Mouse (Mus musculus): ENCODE data around the gene Gdap2.
A peak's percentile ranks its signal among the peaks of the same experiment; 100 is the strongest.

The Gdap2 gene

DNA sequence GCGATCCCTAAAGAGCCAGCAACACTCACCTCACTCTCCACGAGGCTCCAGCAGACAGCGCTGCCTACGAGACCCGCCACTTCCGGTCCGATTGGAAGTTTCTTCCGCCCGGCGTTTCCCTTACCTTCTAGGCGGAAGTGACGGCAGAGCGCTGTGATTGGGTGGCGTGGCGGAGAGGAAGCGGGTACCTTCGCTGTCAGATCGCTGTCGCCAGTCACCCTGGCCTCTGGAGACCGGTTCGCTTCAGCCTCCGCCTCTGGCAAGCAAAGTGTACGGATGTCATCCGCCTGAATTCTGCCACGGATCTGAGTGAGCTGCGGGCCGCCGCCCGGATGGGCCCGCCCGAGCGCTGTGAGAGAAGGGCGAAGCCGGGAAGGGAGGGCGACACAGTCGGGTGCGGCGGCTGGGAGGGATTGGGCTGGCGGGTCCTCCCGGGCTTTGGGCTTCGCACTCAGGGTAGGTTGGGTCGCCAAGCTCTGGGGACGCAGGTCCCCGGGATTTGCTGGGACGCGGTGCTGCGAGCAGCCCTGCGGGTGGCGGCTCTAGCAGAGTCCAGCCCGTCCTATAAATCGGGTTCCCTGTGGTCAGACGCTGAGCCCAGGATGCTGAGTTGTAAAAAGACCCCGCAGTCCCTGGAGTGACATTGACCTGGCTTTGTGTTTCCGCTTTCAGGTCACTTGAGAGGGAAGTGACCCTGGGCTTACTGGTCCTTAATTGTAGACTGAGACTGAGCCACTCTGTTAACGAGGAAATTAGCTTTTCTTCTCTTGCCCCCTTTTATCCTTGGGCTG is at the start of gene Gdap2, which contains the start of gene Wdr3:
TSS of gene Gdap2 (plus strand) at position 67 of the 791 bp plus-strand sequence.
TSS of gene Wdr3 (minus strand) at position 93 of the 791 bp plus-strand sequence.
- DNase-seq (ENCODE audit: low spot score), result peak; percentile 89

DNA sequence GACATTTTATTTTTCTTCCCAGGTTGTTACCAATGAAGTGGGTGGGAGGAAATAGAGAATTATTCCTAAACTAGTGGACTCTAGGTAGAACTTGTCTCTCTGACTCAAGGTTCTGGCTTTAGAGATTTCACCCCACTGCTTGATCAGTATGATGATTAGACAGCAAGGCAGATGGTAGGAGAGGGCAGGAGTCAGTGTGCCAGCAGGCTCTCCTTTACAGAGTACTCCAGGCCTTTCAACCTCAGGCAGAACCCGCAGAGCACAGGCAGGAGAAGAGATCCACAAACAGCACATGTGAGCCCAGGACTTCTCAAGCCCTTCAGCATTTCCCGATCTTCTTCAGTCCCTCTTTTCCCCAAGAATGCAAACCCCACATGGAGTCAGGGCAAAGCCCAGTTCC is 43.5 kb upstream of the Gdap2 start:
- no peak for DNase-seq (ENCODE audit: low spot score)

DNA sequence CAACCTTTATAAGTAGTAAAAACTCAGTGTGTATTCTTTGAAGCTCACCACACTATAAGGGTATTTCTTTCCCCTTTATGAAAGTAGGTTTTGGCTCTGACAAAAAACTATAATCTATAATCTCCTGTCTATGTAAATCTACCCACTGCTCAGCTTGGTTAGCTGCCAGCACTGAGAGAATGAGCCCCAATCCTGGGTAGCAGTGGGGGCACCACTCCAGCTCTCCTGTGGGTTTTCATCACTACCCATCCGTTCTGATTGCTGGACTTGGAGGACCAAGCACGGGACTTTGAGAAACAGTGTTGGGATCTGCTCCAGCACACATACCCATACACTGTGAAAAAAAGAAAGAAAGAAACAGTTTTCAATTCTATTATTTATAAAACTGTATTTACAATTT is 40.2 kb upstream of the Gdap2 start:
- DNase-seq (ENCODE audit: low spot score), result no peak

DNA sequence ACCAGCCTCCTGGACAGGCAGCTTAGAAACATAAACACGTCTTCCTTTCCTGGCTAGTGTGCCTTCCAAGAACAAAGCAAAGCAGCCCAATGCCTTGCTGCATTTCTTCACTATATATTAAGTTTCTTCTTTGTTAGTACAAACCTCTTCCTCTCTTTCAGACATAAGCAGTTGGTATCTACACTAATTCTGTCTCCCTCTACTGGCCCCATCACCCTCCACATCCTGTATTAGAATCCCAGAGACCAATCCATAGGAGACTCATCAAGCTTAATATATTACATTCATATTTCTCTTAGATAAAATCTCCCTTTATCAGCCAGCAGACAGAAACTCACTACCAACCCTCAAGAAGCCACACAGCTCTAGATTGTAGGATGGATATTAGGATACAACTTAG is 39.7 kb upstream of the Gdap2 start:
- no peak for DNase-seq (ENCODE audit: low spot score)

DNA sequence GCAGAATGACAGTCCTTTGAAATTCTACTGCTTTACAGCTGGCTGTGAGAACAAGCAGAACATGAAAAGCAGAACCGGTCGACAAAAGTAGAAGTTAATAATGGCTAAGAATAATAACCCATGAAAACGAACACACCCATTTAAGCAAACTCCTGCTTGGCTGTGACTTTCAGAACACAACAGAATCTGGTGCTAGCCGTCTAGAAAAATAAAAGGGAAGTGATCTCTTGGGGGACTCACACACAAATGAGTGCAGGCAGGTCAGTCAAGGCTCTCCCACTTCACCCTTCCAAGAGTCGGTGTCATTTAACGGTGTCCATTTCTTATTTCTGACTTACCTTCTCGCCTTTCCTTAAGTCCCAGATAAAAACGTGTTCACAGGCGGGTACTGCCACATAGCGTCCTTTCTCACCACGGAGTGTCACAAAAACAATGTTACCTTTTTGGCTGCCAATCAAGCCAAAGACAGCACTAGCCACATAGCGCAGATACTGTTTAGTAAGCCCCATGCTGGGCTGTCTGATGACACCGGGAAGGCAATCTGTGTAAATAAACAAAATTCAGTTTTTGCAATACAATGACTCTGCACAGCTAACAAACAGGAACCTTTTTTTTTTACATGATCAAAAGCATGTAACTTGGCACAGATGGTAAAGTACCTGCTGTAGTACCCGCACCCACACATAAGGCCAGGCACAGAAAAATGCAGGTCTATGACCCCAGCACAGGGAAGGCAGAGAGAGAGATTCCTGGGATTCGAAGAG is 1.3 kb upstream of the Gdap2 start:
- no peak for DNase-seq (ENCODE audit: low spot score)

DNA sequence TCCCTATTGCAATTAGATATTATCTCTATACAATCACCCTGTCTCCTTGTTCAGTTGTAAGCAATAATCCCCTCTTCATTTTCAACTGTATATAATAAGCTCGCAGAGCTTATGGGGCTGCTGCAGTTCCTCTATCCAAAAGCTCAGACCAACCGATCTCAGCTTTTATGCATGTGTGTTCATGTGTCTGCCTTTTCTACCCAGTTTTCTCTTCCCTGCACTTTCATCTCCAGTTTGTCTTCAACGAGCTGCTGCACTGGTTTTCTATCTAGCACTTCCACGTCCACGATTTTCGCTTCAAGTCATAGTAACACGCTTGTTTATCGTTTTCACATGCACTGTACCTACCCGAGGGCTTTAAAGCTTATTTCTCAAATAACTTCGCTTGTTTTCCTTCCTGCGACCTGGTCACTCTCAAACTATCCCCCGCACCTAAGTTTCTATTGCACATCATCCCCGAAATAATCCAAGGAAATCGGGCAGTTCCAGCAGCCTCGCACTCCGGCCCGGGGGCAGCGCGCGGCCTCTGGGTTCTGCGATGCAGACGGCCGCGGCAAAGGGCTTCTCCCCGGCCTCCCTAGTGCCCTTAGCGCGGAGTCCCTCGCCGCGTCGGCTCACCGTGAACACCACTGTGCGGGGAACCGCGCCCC is 391 bp upstream of the Gdap2 start:
- no peak for DNase-seq (ENCODE audit: low spot score)

DNA sequence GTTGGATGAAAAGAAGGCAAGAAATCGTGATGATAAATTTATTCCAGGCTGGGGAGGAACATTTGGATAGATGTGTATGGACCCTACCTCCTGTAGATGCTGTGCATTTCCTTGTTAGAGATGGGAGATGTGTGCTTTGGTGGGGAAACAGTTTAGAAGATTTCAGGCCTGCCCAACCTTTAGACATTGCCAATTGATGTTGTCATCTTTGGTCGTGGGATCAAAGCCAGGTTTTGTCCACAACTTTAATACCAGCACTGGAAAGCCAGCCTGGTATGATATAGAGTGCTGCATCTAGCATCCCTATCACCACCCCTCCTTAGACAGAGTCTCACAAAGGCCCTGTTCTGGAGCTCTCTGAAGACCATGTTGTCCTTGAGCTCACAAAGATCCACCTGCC is 1.4 kb downstream of the Gdap2 start:
- DNase-seq (ENCODE audit: low spot score), result no peak

DNA sequence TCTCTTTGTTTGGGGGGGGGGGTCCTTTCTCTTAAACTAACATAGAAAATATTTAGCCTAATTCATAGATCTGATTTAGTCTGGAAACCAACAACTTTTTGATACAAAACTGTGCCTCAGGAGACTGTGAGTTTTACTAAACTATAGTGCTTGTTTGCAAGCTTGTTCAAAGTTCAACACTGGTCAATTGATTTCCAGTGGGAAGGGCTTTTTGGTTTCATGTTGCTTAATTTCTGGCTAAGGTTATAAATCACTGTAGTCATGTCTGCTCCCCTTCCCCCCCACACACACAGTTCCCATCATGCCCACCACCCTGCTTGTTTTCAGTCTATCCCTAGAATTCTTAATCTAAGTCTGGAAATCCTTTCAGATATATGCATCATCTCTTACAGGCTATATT is 2.8 kb downstream of the Gdap2 start:
- no peak for DNase-seq (ENCODE audit: low spot score)

DNA sequence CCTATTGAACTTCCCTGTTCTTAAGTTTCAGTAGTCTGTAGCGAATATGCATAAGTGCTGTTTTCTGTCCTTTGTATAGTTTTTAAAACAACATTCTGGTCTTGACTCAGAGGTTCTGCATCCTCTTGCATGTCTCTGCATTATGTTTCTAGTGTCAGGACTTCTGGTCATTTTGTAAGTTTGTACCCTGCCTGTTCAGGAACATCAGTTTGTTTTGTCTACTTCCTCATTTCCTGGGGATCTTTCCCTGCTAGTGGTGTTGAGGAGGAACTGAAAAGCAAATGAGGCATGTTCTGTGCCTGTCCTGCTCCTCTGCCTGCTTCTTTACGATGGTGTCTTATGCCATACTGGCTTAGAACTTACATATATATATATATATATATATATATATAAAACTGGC is 13.8 kb downstream of the Gdap2 start:
- DNase-seq (ENCODE audit: low spot score), result no peak

DNA sequence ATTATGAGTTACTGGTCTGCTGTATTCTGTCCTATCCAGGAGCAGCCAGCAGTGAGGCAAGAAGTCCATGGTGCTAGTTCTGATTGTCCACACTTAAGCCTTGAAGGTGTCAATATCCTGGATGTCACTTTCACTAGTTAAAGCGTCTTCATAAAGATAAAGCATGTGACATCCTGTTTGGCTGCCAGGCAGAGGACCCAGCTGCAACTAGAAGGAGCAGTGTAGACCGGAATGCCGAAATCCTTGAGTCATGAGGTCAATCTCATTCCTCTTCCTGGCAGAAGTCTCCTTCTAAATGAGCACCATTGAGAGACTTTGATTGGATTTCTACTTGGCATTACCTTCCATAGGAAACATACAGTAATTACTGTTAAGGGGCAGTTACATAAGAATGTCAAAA is 18.3 kb downstream of the Gdap2 start:
- DNase-seq (ENCODE audit: low spot score), result no peak

DNA sequence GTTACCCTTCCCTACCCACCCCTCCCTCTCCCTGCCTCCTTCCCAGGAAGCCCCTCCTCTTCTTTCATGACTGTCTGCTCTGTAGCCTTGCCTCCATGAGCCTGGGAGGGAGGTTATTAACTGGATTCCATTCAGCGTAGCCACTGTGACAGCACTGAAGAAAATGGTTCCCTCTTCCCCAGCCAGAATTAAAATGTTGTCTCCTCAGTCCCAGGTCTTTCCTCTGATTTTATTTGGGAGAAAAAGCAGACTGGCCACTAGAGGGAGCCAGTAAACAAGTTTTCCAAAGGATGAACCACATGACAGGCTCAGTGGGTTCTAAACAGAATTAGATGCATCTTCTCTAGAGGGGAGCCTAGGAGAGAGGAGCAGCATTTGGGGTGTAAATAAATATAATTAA is 27.3 kb downstream of the Gdap2 start:
- no peak for DNase-seq (ENCODE audit: low spot score)

DNA sequence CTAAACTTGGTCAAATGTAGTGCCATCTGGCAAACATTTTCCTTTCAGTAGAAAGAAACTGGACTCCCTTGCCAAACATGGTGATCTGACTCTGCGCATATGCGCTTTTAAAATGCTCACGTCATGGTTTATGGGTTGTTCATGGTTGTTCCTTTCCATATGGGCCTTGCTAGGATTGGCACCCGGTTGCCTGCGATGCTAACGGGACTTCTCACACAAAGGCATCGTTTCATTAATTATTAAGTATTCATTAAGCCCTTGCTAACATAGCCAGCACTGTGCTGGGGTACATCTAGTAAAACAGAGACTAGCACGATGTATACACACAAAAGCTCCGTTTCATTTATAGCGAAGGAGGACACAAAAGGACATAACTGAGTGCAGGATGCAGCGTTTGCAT is 27.7 kb downstream of the Gdap2 start:
- no peak for DNase-seq (ENCODE audit: low spot score)

DNA sequence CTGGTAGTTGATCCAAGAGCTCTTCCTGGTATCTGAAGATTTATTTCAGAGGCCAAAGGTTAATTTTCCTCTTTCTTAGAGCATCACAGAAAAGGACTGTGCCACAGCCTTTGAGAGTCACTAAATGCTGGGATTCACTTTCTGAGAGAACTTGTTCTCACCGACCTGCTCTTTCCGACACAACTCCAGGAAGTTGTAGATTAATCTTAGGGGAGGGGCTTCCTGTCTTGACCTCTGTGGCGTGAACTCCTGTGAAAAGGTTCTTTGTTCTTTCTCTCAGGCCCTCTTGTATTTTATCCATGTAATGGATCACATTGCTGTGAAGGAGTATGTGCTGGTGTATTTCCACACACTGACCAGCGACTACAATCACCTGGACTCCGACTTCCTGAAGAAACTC is 32.0 kb downstream of the Gdap2 start:
- no peak for DNase-seq (ENCODE audit: low spot score)

DNA sequence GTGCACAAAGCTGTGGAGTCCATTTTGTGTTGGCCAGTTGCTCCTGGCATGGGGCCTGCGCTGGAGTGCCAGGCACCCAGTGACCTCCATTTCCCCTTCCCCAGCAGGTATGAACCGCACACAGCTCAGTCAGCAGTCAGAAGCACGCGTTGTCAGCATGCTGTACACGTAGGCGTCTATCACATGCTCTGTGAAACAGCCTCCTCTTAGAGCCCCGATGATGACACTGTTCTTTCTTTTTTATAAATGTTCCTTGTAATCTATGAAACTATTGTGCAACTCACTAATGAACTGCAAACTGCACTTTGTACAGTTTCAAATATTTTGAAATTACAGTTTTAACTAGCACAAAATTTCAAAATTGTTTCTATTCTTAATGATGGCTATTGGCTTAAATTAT is 39.4 kb downstream of the Gdap2 start:
- no peak for DNase-seq (ENCODE audit: low spot score)

DNA sequence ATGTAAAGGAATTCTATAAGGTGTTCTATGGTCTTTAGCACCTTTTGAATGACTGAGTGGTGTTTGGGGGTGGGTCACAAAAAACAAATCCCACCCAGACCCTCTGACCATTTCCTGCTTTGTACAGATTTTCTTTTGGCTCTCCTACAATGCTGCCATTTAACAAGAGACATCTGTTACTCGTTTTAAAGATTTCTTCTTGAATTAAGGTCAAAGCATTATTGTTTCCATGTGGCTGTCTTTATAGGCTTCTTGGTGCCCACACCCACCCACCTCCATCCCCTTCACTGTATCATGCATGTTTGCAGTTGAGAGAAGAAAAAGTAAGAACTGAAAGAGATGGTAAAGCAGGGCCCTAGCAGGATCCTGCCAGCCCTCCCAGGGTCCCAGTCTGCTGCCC is 44.8 kb downstream of the Gdap2 start:
- no peak for DNase-seq (ENCODE audit: low spot score)

DNA sequence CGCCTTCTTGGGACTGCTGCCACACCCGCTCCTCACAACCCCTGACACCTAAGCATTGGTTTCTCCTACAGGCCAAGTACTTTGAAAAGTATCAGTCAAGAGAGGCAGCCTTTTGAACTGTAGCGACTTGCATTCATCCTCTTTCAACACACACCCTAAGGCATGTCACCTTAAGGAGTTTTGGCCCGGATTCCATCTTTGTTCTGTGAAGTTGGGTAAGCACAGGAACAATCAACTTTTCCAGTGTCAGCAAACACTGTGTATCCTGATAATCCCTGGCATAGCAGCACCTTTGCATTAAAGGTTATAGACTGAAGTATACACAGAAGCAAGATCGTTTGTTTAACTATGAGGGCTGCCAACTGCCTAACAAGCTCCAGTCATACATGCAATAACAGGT is 53.3 kb downstream of the Gdap2 start:
- no peak for DNase-seq (ENCODE audit: low spot score)

DNA sequence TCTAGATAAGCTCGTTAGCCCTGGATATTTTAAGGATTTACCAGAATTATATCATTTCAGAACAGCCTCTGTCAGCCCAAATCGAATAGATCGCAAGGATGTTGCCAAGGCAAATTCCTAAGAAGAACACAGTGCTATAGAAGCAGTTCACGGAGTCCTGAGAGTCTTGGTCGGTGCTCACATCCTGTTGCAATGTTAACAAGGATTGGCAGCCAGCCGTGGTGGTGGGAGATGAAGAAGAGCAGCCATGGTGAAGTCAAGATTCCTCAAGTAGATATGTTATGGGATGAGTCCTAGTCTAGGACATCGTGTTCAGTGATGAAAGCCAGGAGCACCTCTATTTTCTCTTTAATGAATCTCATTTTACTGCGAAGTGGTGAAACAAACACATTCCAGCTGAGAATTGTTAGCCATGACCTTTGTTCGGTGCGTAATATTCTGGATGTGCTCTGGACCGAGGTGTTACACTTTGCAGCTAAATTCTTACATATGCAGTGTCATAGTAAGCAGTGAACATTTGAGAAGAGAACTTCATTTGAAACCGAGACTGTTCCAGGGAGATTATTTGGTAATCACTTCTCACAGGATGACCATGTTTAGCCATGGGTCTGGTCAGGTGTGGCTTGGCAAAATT is 63.3 kb downstream of the Gdap2 start:
- DNase-seq (ENCODE audit: low spot score), result no peak

DNA sequence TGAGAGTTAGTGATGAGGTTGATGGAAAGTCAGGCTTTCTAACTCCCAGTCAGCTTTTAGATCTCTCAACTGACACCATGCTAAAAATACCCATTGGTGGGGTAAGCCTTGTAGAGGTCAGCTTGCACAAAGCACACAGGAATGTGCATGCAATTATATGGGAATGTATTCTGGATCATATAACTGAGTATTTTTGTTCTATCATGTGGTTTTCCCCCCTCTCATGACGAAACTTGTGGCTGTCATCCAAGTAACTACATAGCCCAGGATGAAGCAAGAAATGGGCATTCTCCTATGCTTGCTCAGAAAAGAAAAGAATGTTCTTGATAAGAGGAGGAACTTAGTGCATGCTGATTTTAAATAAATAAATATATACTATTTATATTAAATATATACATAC is 65.3 kb downstream of the Gdap2 start:
- DNase-seq (ENCODE audit: low spot score), result no peak

DNA sequence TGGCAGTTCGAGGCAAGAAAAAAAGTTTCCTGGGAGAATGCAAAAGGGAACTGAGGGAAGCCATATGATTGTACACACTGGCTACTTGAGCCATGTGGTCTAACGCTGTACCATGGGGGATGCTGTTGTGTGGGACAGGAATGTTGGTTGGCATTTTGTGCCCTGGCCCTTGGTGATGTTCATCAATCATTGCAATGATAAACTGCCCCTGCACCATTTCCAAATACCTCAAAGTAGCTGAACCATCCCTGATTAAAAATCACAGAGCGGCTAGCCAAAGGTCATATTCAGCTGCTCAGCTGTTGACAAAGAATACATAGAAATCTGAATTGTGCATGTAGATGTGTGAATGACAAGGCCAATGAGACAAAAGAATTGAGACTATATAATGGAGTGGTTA is 66.8 kb downstream of the Gdap2 start:
- no peak for DNase-seq (ENCODE audit: low spot score)

DNA sequence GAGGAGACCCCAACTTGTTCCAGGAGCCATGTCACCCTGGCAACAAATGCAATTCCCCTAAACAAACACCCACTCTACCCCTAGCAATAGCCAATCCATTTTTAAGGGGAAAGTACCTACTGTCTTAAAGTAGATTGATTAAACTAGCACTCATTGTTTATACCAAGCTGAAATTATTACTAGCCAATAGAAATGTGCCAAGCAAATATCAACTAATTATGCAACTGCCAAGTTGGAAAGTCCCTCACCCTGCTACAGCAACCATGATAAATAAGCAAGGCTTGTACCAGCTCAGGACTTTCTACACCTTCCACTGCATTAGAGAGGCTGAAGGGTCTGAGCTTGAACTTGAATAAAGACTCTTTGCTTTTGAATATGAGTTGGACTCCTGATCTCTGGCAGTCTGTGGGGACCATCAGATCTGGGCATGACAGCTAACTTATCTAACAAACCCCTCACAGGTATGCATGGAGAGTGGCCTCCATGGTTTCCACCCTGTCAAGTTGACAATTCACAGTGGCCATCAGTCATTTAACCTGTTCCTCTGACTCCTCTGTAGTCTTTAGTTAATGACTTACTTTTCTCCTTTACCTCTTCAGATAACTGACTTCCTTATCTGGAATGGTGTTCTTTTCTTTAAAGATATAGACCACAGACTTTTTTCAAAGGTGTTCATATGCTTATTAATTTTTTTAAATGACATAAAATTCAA is 74.7 kb downstream of the Gdap2 start:
- DNase-seq (ENCODE audit: low spot score), result no peak

DNA sequence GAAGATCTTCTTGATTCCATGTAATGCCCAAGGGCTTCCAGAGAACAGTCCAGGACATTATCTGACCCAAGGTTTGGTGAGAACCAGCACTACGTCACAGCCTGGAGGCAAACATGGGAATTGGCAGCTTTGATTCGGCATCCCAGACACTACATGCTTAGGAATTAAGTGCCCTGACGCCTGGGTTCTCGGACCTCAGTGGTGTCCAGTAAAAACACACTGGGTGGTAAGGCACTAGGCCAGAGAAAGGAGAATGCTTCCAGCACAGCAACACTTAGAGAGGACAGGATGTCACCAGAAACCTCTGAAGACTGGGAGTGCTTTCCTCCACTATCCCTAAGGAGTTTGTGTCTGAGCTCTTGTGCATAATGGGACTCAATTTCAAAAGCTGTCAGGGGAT is 80.0 kb downstream of the Gdap2 start:
- no peak for DNase-seq (ENCODE audit: low spot score)

DNA sequence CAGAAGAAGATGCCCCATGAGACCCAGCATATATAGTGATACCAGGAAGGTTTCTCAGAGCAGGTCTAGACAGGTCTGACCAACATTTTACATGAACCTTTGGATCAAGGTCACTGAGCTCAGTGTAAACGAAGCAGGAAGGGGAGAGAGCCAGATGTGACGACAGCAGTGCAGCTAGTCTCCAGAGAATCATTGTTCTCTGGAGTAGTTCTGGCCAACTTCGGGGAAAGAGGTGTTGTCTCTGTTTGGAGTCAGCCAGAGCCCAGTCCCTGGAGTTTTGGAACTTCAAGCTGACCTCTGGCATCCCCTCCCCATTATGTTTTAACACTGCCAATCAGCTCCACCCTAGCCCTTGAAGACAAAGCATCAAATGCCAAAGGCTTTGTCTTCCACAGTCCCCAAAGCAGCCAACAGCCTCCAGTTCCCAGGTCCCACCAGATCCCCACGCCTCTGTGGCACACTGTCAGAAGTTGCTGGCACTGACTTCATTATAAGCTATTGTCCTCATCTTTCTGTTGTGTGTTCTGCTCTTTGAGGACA is 84.2 kb downstream of the Gdap2 start:
- no peak for DNase-seq (ENCODE audit: low spot score)
